In the genomic region with DNA sequence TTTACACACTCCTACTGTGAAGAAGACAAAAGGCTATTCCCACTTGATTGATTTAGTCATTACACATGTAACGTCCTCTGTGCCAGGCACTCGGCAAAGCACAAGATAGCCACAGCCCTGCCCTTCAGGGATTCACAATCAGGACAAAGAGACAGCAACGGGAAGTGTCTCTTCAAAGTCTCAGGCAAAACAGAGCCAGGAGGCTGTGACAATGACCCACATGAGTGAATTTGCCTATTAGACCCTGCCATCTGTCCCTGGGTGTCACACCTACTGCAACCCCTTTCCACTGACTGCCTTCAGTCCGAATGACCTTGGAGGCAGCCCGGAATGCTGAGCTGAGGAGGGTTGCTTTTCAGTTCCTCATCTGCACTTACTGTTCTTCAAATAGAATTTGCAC, we compare ENCODE assay signal across 8 mouse cellular contexts.
DNase-seq lines count a peak whose midpoint lies in the region; ATAC-seq and TF ChIP-seq lines count a peak whose summit lies in the region.

No protein-coding gene starts in this region.

- WGBS in forebrain, embryonic 13.5 days = 12% methylated on average over 5 of the region's 5 CpGs
- WGBS in intestine, postnatal 0 days = 25% methylated on average over 5 of the region's 5 CpGs

- peak; percentile 45; the same call in 1 of the 2 replicates for TF ChIP-seq EP300 in CH12.LX (IDR thresholded peaks at IDR 0.05; ENCODE audit: low read length)

- peak; percentile 50 for ATAC-seq in forebrain, embryonic 13.5 days
- ATAC-seq in intestine, postnatal 0 days = no peak

- dilution Hi-C loops in CH12.LX (cut with MboI; ENCODE audit: extremely low pct_ligation_motif_present, extremely low pct_unique_long_range_greater_than_20kb, low sequenced_read_pairs) = no loop called here

- DNase-seq in CH12.LX (ENCODE audit: extremely low read depth) = peak; percentile 73
- peak; percentile 50 for DNase-seq in brain, adult 2 months (ENCODE audit: low read depth, low spot score)
- DNase-seq in thymus, postnatal 4 days = no peak
- no peak for DNase-seq in layer of hippocampus, postnatal 14 days (ENCODE audit: low spot score in 2 of 2)
- DNase-seq in frontal cortex, postnatal 14 days (ENCODE audit: low spot score in 2 of 2) = no peak
- DNase-seq in kidney, adult 9 months = no peak

- H3K4me1 ChIP-seq in CH12.LX (ENCODE audit: control insufficient read depth in 1 of 2, insufficient read depth in 2 of 2) = peaks cover 0 to 14% of the 10 kb centered on the region in 2 experiments; a peak in 2 of 4 replicates
- peaks cover 21% of the 10 kb centered on the region for H3K4me1 ChIP-seq in forebrain, embryonic 13.5 days
- no peaks in the 10 kb centered on the region for H3K4me1 ChIP-seq in intestine, postnatal 0 days (replicated peaks; ENCODE audit: control insufficient read depth, insufficient read depth, low read length)

- H3K27me3 ChIP-seq in CH12.LX (replicated peaks) = peaks cover 1% of the 10 kb centered on the region
- H3K27me3 ChIP-seq in forebrain, embryonic 13.5 days = no peaks in the 10 kb centered on the region
- no peaks in the 10 kb centered on the region for H3K27me3 ChIP-seq in intestine, postnatal 0 days (replicated peaks; ENCODE audit: control insufficient read depth, insufficient read depth, low read length)

- H3K9me3 ChIP-seq in CH12.LX (replicated peaks; ENCODE audit: low read length) = no peaks in the 10 kb centered on the region
- no peaks in the 10 kb centered on the region for H3K9me3 ChIP-seq in forebrain, embryonic 13.5 days (replicated peaks)
- H3K9me3 ChIP-seq in intestine, postnatal 0 days (ENCODE audit: control insufficient read depth) = no peaks in the 10 kb centered on the region

- no peak for TF ChIP-seq POLR2A in CH12.LX (IDR thresholded peaks at IDR 0.05; ENCODE audit: low read depth, low read length)

- no peak overlapping the region for H3K27ac ChIP-seq in CH12.LX (ENCODE audit: insufficient read depth, low read depth)
- H3K27ac ChIP-seq in forebrain, embryonic 13.5 days = peak overlapping the region; percentile 73
- no peak overlapping the region for H3K27ac ChIP-seq in intestine, postnatal 0 days (ENCODE audit: low read depth, low read length)

- no peak for TF ChIP-seq CTCF in CH12.LX (conservative IDR thresholded peaks at IDR 0.05 in 1 of 2, IDR thresholded peaks at IDR 0.05 in 1 of 2; ENCODE audit: low read depth in 2 of 2, low read length in 2 of 2)
- no peak for TF ChIP-seq CTCF in intestine, postnatal 0 days (IDR thresholded peaks at IDR 0.05; ENCODE audit: low read depth)

- H3K4me2 ChIP-seq in CH12.LX (ENCODE audit: insufficient read depth, low read depth, poor library complexity, severe bottlenecking) = no peak overlapping the region
- peak overlapping the region; percentile 60 for H3K4me2 ChIP-seq in forebrain, embryonic 13.5 days
- peak overlapping the region; percentile 52 for H3K4me2 ChIP-seq in intestine, postnatal 0 days (replicated peaks; ENCODE audit: low read depth)

- in situ Hi-C loops in CH12.LX (cut with MboI; ENCODE audit: low pct_ligation_motif_present, low pct_unique_long_range_greater_than_20kb, low sequenced_read_pairs) = no loop called here

- H3K4me3 ChIP-seq in CH12.LX (replicated peaks in 1 of 3; ENCODE audit: low read depth in 2 of 3, low read length in 2 of 3, poor library complexity in 1 of 3) = no peak overlapping the region
- peak overlapping the region; percentile 31 for H3K4me3 ChIP-seq in forebrain, embryonic 13.5 days
- no peak overlapping the region for H3K4me3 ChIP-seq in intestine, postnatal 0 days (ENCODE audit: low read depth, low read length)

- no peak for TF ChIP-seq RAD21 in CH12.LX (IDR thresholded peaks at IDR 0.05; ENCODE audit: low read depth, low read length)

- no peaks in the 10 kb centered on the region for H3K36me3 ChIP-seq in CH12.LX (replicated peaks in 1 of 2; ENCODE audit: control insufficient read depth in 1 of 2, insufficient read depth in 1 of 2, low read length in 1 of 2)
- no peaks in the 10 kb centered on the region for H3K36me3 ChIP-seq in forebrain, embryonic 13.5 days (ENCODE audit: poor library complexity, severe bottlenecking)
- no peaks in the 10 kb centered on the region for H3K36me3 ChIP-seq in intestine, postnatal 0 days (ENCODE audit: control insufficient read depth, insufficient read depth)

- H3K9ac ChIP-seq in CH12.LX (ENCODE audit: insufficient read depth, low read depth) = no peak overlapping the region
- peak overlapping the region; percentile 48; the same call in 1 of the 2 replicates for H3K9ac ChIP-seq in forebrain, embryonic 13.5 days
- H3K9ac ChIP-seq in intestine, postnatal 0 days (ENCODE audit: low read depth, low read length) = no peak overlapping the region

- H3K79me2 ChIP-seq in CH12.LX (replicated peaks; ENCODE audit: control insufficient read depth, extremely low read depth, insufficient read depth, poor library complexity, severe bottlenecking) = no peaks in the 10 kb centered on the region

TF ChIP-seq in CH12.LX, 34 proteins besides CTCF, POLR2A, EP300 and RAD21:
- TF ChIP-seq GABPA (IDR thresholded peaks at IDR 0.05; ENCODE audit: insufficient replicate concordance, low read depth, low read length) (no peak), POLR2AphosphoS2 (IDR thresholded peaks at IDR 0.05; ENCODE audit: low read depth, low read length) (no peak), IRF4 (IDR thresholded peaks at IDR 0.05; ENCODE audit: low read depth, low read length) (peak; percentile 7; the same call in 1 of the 2 replicates), MAFK (IDR thresholded peaks at IDR 0.05; ENCODE audit: insufficient replicate concordance, low read length) (no peak)
TF ChIP-seq in CH12.LX: peak in this region for 1.

Comparison
In these comparisons a context has a peak if more than half of its experiments do, and no peak if none do; other contexts are left out.
1. DNase-seq: peak in CH12.LX (single experiment) and brain, adult 2 months (single experiment); none in thymus, postnatal 4 days (single experiment), layer of hippocampus, postnatal 14 days (0 of 2), frontal cortex, postnatal 14 days (0 of 2) and kidney, adult 9 months (single experiment).